Mouse (Mus musculus): Measurements from ENCODE around the gene Trim39. TPM values are rescaled to one million over a fixed set of nuclear protein-coding genes. Genes with fewer than 3 reads are reported as not detected.
A peak's percentile ranks its signal among the peaks of the same experiment; 100 is the strongest.

The Trim39 gene
- polyA plus RNA-seq, 1 experiment: 42.2 TPM

DNA sequence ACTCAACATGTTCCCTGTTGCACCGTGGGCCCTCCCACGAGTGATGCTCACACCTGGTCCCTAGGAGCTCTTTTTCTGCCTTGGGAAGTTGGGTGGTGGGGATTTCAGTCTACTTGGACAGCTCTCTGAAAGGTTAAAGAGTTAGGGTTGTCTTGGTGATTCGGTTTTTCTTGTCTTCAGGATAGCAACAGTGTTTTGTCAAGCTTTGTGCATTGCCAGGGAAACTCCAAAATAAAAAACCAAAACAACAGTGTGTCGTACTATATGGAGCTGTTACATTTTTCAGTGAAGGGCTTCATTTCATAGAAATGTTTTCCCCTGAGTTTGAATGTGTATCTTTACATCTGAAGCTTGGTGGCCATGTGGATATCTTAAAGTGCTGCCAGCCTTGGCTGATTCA lies 2.7 kb upstream of the Trim39 start:
- H3K4me3 ChIP-seq (replicated peaks; ENCODE audit: control insufficient read depth, low read depth, low read length): no peak overlapping the region
- peaks cover 14% of the 10 kb centered on the region for H3K4me1 ChIP-seq (ENCODE audit: control insufficient read depth, insufficient read depth, low read length)
- no peak overlapping the region for H3K27ac ChIP-seq (ENCODE audit: control insufficient read depth, insufficient read depth, low read depth, low read length, poor library complexity)
- TF ChIP-seq POLR2A (IDR thresholded peaks at IDR 0.05; ENCODE audit: borderline replicate concordance, control insufficient read depth, low read depth, low read length): no peak
- no peak for TF ChIP-seq CTCF (IDR thresholded peaks at IDR 0.05; ENCODE audit: control insufficient read depth, insufficient read depth, low read length)
- WGBS: 79% methylated on average over 4 of the region's 4 CpGs

GRCm38 (mm10) chr17:36273796-36274195 lies 1.7 kb upstream of the Trim39 start:
- 35% methylated on average over 4 of the region's 4 CpGs for WGBS
- no peak for TF ChIP-seq CTCF (IDR thresholded peaks at IDR 0.05; ENCODE audit: control insufficient read depth, insufficient read depth, low read length)
- no peak for TF ChIP-seq POLR2A (IDR thresholded peaks at IDR 0.05; ENCODE audit: borderline replicate concordance, control insufficient read depth, low read depth, low read length)
- peak overlapping the region; percentile 56 for H3K27ac ChIP-seq (ENCODE audit: control insufficient read depth, insufficient read depth, low read depth, low read length, poor library complexity)
- no peak overlapping the region for H3K4me3 ChIP-seq (replicated peaks; ENCODE audit: control insufficient read depth, low read depth, low read length)
- peaks cover 14% of the 10 kb centered on the region for H3K4me1 ChIP-seq (ENCODE audit: control insufficient read depth, insufficient read depth, low read length)

- TF ChIP-seq POLR2A (IDR thresholded peaks at IDR 0.05; ENCODE audit: borderline replicate concordance, control insufficient read depth, low read depth, low read length): no peak
- TF ChIP-seq CTCF (IDR thresholded peaks at IDR 0.05; ENCODE audit: control insufficient read depth, insufficient read depth, low read length): no peak
- Histone ChIP-seq H3K4me1 (ENCODE audit: control insufficient read depth, insufficient read depth, low read length) (peaks cover 14% of the 10 kb centered on the region), H3K4me3 (replicated peaks; ENCODE audit: control insufficient read depth, low read depth, low read length) (peak overlapping the region; percentile 14), H3K27ac (ENCODE audit: control insufficient read depth, insufficient read depth, low read depth, low read length, poor library complexity) (no peak overlapping the region)
- WGBS: 70% methylated on average over 9 of the region's 9 CpGs
Observed at GRCm38 (mm10) chr17:36272643-36273366, 758 bp upstream of the Trim39 start.

DNA sequence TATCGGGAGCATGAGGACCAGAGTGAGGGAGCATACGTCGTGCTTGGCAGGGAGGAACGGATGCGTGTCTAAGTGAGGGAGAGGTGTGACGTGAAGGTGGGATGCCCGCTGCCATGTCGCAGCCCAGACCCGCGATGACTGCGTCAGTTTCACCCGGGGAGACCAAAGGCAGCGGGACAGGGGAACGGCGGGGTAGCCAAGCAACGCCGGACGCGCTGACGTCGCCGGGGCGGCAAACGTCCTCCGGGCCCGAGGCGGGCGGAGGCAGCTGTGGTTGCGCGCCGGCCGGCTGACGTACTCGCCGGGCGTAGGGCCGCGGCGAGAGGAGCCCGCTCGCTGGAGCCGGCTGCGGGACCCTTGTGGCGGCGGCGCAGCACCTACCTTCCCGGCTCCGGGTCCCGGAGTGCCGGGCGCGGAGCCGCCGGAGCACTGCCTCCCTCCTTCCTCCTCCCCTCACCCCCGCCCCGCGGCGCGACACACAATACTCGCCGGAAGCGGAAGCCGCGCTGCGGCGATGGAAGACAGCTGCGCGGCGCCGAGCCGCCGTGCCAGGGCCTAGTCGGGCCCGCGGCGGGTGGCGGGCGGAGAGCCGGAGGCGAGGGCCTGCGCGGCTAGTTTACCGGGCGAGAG lies 976 bp downstream of the Trim39 start:
- peaks cover 13% of the 10 kb centered on the region for H3K4me1 ChIP-seq (ENCODE audit: control insufficient read depth, insufficient read depth, low read length)
- peak overlapping the region; percentile 97 for H3K4me3 ChIP-seq (replicated peaks; ENCODE audit: control insufficient read depth, low read depth, low read length)
- H3K27ac ChIP-seq (ENCODE audit: control insufficient read depth, insufficient read depth, low read depth, low read length, poor library complexity): peak overlapping the region; percentile 95
- TF ChIP-seq POLR2A (IDR thresholded peaks at IDR 0.05; ENCODE audit: borderline replicate concordance, control insufficient read depth, low read depth, low read length) (peak; percentile 81; the same call in 1 of the 2 replicates), CTCF (IDR thresholded peaks at IDR 0.05; ENCODE audit: control insufficient read depth, insufficient read depth, low read length) (no peak; the same call in 1 of the 2 replicates)
- WGBS: under 1% methylated on average over 84 of the region's 84 CpGs

DNA sequence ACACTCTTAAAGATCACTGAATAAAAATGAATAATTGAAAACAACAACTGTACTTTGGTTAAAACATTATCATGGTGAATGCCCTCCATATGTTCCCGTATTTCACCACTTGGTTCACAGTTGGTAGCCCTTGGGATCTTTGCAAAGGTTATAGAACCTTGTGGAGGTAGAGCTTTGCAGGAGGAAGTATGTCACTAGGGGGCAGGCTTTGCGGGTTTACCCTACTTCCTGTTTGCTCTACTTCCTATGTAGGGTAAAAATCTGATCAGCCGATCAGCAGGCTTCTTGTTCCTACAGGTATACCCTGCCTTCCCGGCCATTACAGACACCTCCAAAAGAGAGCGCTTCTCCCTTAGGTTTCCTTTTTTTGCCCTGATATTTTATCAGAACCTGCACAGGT lies 6.2 kb downstream of the Trim39 start:
- no peak for TF ChIP-seq POLR2A (IDR thresholded peaks at IDR 0.05; ENCODE audit: borderline replicate concordance, control insufficient read depth, low read depth, low read length)
- TF ChIP-seq CTCF (IDR thresholded peaks at IDR 0.05; ENCODE audit: control insufficient read depth, insufficient read depth, low read length): 0 out of 2 replicates have a peak, but pooled peaks have one; percentile 7
- H3K4me1 ChIP-seq (ENCODE audit: control insufficient read depth, insufficient read depth, low read length): peaks cover 1% of the 10 kb centered on the region; the same call in 1 of the 2 replicates
- WGBS: 37% methylated on average over 5 of the region's 5 CpGs

DNA sequence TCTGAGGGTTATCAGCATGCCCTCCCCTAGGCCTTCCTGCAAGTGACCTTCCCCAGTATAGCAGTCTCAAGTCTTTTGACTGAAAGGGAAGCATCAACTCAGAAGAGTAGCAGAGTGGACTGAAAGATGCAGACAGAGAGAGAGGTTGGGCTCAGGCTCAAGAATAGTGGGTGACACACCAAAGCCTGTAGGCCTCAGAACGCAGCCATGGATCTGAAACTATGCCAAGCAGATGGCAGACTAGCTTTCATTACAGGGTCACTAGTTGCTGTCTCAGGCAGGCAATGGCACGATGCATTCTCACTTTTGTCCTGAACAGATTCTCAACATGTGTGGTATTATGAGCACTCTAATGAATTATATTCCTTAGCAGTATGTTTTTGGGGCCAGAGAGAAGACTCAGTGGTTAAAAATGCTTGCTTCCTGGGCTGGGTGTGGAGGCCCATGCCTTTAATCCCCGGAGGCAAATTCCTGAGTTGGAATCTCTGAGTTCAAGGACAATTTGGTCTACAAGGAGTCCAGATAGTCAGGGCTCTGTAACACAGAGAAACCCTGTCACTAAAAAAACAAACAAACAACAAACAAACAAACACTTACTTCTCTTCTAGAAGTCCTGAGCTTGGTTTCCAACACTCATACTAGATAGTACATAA lies 7.6 kb downstream of the Trim39 start:
- H3K4me1 ChIP-seq (ENCODE audit: control insufficient read depth, insufficient read depth, low read length): no peaks in the 10 kb centered on the region; the same call in 1 of the 2 replicates
- H3K27ac ChIP-seq (ENCODE audit: control insufficient read depth, insufficient read depth, low read depth, low read length, poor library complexity): no peak overlapping the region
- WGBS: 90% methylated on average over 3 of the region's 3 CpGs
- TF ChIP-seq POLR2A (IDR thresholded peaks at IDR 0.05; ENCODE audit: borderline replicate concordance, control insufficient read depth, low read depth, low read length) (no peak), CTCF (IDR thresholded peaks at IDR 0.05; ENCODE audit: control insufficient read depth, insufficient read depth, low read length) (no peak)
- no peak overlapping the region for H3K4me3 ChIP-seq (replicated peaks; ENCODE audit: control insufficient read depth, low read depth, low read length)

More for the DNA sequence above, 6.2 kb downstream of the Trim39 start:
- peak overlapping the region; percentile 45; the same call in 1 of the 2 replicates for H3K27ac ChIP-seq (ENCODE audit: control insufficient read depth, insufficient read depth, low read depth, low read length, poor library complexity)
- no peak overlapping the region for H3K4me3 ChIP-seq (replicated peaks; ENCODE audit: control insufficient read depth, low read depth, low read length)

DNA sequence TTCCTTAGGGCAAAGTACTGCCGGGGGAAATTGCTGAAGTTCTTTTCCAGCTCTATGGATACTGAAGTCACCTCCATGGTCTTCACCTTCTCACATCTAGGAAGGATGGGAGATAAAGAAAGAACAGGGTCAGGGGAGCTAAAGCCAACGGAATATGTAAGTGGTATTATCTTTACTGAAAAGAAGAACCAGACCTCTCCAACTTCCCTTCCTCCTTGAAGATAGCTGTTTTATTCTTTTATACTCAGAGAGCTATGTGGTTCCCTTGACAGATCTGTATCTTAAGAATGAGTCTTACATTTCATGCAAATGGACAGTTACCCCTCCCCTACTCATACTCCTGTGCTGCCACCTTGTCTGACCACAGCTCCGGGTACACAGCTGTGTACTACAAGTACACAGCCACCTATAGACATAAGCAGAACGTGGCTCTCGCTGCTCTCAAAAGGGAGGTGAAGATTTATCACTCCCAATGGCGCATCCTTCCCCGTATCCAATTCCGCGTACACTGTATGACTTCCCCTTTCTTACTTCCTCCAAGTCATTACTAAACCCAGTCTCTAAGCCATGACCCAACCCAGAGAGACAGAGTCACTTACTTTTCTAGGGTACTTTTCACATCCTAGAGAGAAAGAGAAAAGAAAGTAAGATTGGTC lies 10.4 kb downstream of the Trim39 start:
- 24% methylated on average over 9 of the region's 9 CpGs for WGBS
- Histone ChIP-seq H3K27ac (ENCODE audit: control insufficient read depth, insufficient read depth, low read depth, low read length, poor library complexity) (peak overlapping the region; percentile 43; the same call in 1 of the 2 replicates), H3K4me1 (ENCODE audit: control insufficient read depth, insufficient read depth, low read length) (no peaks in the 10 kb centered on the region; the same call in 1 of the 2 replicates), H3K4me3 (replicated peaks; ENCODE audit: control insufficient read depth, low read depth, low read length) (no peak overlapping the region)
- TF ChIP-seq POLR2A (IDR thresholded peaks at IDR 0.05; ENCODE audit: borderline replicate concordance, control insufficient read depth, low read depth, low read length): no peak
- no peak for TF ChIP-seq CTCF (IDR thresholded peaks at IDR 0.05; ENCODE audit: control insufficient read depth, insufficient read depth, low read length)

Measured in bone marrow, adult 2 months (tissue).